Mouse (Mus musculus): ENCODE measurements around the gene Cyp3a44. TPM values are rescaled to one million over a fixed set of nuclear protein-coding genes. Genes with fewer than 3 reads are reported as not detected.
"Not testable (repeated sequence)": the region's sequence is repeated elsewhere in the genome, so short reads cannot be mapped to it uniquely, and the experiment has no call there.

Gene Cyp3a44
- not detected in 2 replicates for total RNA-seq (2017)

DNA sequence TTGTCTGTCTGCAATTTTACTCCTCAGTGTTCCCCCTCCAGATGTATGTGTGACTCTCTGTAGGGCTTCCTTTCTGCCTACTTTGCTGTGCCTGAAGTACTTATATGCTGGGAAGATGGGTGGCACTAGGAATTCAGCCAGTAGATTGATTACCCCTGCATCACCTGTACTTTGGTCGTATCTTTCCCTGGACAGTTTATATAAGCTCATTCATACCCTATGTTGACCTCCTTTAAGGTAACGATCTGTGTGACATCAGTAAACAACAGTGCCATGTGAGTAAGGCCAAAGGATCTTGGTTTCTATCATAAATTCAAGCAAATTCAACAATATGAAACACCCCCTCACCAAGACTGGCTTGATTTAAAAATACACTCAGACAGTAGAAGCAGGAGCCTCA, at the start of gene Cyp3a44:
Gene Cyp3a44 (minus strand): TSS at position 79 of the 400 bp plus-strand sequence.
- not testable (repeated sequence) for ATAC-seq (replicated peaks; ENCODE audit: low read depth, poor library complexity, severe bottlenecking)

GRCm38 (mm10) chr5:145800229-145800628, 5.4 kb downstream of the Cyp3a44 start:
- ATAC-seq (replicated peaks; ENCODE audit: low read depth, poor library complexity, severe bottlenecking) = not testable (repeated sequence)

- ATAC-seq (replicated peaks; ENCODE audit: low read depth, poor library complexity, severe bottlenecking) = not testable (repeated sequence)
Observed at GRCm38 (mm10) chr5:145793232-145793631, 12.4 kb downstream of the Cyp3a44 start.

GRCm38 (mm10) chr5:145737512-145737911, 68.2 kb downstream of the Cyp3a44 start:
- ATAC-seq (replicated peaks; ENCODE audit: low read depth, poor library complexity, severe bottlenecking) = not testable (repeated sequence)

Other genes starting within 250 kb of the Cyp3a44 start
- not detected in 2 replicates for gene Cyp3a41b, start 221.1 kb downstream of the Cyp3a44 start, total RNA-seq (2017)
- not detected in 2 replicates for gene Cyp3a41a, start 85.7 kb downstream of the Cyp3a44 start, total RNA-seq (2017)
- gene Cyp3a11, start 74.1 kb upstream of the Cyp3a44 start, total RNA-seq (2017) = not detected in 2 replicates
- not detected in 2 replicates for gene Cyp3a25, start 203.7 kb upstream of the Cyp3a44 start, total RNA-seq (2017)

Data from common myeloid progenitor, adult 5-6 weeks (primary cell).